Mouse (Mus musculus) spleen, postnatal 4 days (tissue): ENCODE data around the gene 4930404N11Rik.

Experiments
- DNase-seq, 2 experiments: peaks; one replicate each; pipeline ENCODE4 v3.0.0; 2022; ENCODE audit warnings: low spot score in 2 of 2

4930404N11Rik gene

GRCm38 (mm10) chr10:81354738-81355477, 10.7 kb downstream of the 4930404N11Rik start:
- no peak for DNase-seq

GRCm38 (mm10) chr10:81351678-81352291, 13.8 kb downstream of the 4930404N11Rik start:
- DNase-seq: peak; percentile 78 to 85

- DNase-seq: peak; percentile 99
Observed at GRCm38 (mm10) chr10:81350351-81351063, 15.1 kb downstream of the 4930404N11Rik start, which contains the start of gene Hmg20b. Gene Hmg20b, minus strand, starts transcription at chr10:81350480.

GRCm38 (mm10) chr10:81349961-81350350, 15.7 kb downstream of the 4930404N11Rik start:
- DNase-seq: no peak

- peak in 1 of 2 experiments; percentile 69 for DNase-seq
Observed at GRCm38 (mm10) chr10:81349146-81349545, 16.5 kb downstream of the 4930404N11Rik start.

GRCm38 (mm10) chr10:81346453-81347067, 19.1 kb downstream of the 4930404N11Rik start:
- peak; percentile 79 to 87 for DNase-seq

GRCm38 (mm10) chr10:81345162-81345534, 20.5 kb downstream of the 4930404N11Rik start:
- no peak for DNase-seq

- no peak for DNase-seq
Observed at GRCm38 (mm10) chr10:81344421-81345161, 21.0 kb downstream of the 4930404N11Rik start.

GRCm38 (mm10) chr10:81342686-81343505, 22.7 kb downstream of the 4930404N11Rik start, which contains the start of gene Gipc3:
Gene Gipc3, minus strand, starts transcription at chr10:81343266.
- DNase-seq: peak in 1 of 2 experiments; percentile 76

GRCm38 (mm10) chr10:81341333-81341949, 24.2 kb downstream of the 4930404N11Rik start:
- DNase-seq: peak; percentile 71 to 93

GRCm38 (mm10) chr10:81340551-81341332, 24.9 kb downstream of the 4930404N11Rik start:
- DNase-seq: no peak

- DNase-seq: no peak
Observed at GRCm38 (mm10) chr10:81336558-81336957, 29.1 kb downstream of the 4930404N11Rik start.

- no peak for DNase-seq
Observed at GRCm38 (mm10) chr10:81335393-81336340, 29.9 kb downstream of the 4930404N11Rik start.

GRCm38 (mm10) chr10:81334324-81334723, 31.3 kb downstream of the 4930404N11Rik start:
- DNase-seq: no peak

GRCm38 (mm10) chr10:81332277-81332676, 33.3 kb downstream of the 4930404N11Rik start:
- DNase-seq: no peak

- DNase-seq: no peak
Observed at GRCm38 (mm10) chr10:81330007-81330406, 35.6 kb downstream of the 4930404N11Rik start.

- DNase-seq: no peak
Observed at GRCm38 (mm10) chr10:81329194-81329975, 36.2 kb downstream of the 4930404N11Rik start.
